Mouse (Mus musculus): Measurements from ENCODE around the gene Glrx5.

Gene Glrx5

GRCm38 (mm10) chr12:105031081-105032058 lies 1.1 kb upstream of the Glrx5 start:
- DNase-seq (ENCODE audit: low read depth, low spot score): no peak

DNA sequence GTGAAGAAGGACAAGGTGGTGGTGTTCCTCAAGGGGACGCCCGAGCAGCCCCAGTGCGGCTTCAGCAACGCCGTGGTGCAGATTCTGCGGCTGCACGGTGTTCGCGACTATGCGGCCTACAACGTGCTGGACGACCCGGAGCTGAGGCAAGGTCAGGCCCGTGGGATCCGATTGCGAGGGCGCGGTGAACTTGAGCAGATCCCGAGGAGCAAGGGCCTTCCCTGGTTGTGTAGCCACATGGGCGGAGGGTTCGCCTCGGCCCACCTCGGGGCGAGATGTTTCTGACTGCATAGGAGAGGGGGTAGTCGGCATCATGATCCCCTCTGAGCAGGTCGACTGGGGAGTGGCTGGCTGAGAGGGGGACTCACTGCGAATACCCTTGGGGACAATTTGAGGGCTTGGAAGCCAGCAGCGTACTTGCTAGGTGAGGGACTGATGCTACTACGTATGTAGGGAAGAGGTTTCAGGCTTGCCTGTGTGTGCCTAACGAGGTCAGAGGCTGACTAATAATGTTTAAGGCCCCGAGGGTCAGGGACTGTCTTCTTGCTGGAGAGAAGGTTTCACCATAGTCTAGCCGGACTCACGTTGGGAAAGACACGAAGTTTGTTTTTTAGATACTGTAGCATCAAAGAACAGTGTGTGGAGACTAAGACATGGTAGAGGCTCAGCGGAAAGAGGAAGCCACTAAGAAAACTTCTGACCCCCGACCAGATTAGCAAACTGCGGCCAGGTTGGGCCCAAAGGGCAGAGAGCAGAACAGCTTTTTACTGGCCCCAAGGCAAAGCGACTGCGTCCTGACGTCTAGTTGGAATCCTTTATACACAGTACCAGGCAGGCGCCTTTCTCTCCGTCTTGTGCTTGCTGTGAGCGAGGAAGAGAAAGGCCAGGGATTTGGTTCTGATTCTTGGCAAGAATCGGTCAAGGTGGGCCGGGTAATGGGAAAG lies 616 bp downstream of the Glrx5 start:
- no peak for DNase-seq (ENCODE audit: low read depth, low spot score)

- DNase-seq (ENCODE audit: low read depth, low spot score): no peak
Measured at GRCm38 (mm10) chr12:105034130-105034769, 1.8 kb downstream of the Glrx5 start.

- DNase-seq (ENCODE audit: low read depth, low spot score): no peak
Measured at GRCm38 (mm10) chr12:105038211-105038610, 5.7 kb downstream of the Glrx5 start.

- DNase-seq (ENCODE audit: low read depth, low spot score): no peak
Measured at GRCm38 (mm10) chr12:105038918-105039317, 6.4 kb downstream of the Glrx5 start.

DNA sequence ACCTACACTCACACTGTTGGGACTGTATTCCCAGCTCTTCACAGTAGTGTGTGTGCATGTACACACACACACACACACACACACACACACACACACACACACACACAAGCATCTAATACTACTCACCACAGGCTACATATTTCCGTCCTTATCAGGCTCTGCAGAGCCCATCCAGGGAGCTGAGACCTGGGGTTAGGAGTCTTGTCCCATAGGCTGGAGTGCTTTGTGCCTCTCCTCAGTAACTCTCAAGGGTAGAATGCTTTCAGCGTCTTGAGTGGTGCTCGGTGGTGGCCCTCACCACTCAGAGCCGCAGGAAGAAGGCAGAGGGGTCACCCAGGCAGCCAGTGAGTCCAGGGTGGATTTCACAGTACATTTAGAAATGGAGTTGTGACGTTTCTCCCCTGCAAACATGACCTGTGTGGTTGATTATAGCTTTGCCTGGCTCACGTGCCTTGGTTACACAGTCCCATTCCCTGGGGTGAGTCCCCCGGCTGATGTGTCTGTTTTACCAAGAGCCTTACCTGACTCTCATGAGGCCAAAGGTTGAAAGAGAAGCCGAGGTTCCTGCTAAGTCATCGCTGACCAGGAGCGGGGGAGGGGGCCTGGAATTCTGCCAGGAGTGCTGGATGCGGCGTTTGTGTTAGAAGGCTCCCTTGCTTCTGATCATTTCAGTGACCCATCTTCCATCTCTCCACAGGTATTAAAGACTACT lies 7.2 kb downstream of the Glrx5 start:
- DNase-seq (ENCODE audit: low read depth, low spot score): no peak

- no peak for DNase-seq (ENCODE audit: low read depth, low spot score)
Measured at GRCm38 (mm10) chr12:105040950-105041349, 8.5 kb downstream of the Glrx5 start.

GRCm38 (mm10) chr12:105043081-105043480 lies 10.6 kb downstream of the Glrx5 start:
- DNase-seq (ENCODE audit: low read depth, low spot score): no peak

DNA sequence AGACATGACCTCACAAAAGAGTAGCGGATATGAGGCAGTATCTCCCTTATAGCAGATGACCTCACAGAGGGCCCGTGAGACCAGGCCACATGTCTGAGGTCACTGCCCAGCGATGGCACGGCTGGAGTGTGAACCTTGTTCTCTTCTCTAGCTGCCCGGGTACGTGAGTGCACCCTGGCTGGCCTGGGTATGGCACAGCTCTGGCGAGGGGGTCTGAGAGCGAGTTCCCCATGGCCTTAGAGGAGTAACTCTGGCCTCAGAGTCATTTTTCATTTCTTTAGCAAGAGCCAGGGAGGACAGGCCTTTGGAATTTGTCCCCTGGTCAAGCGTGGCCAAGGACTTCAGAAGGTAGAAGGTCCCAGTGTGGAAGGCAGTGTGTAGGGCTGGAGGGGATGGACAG lies 12.3 kb downstream of the Glrx5 start:
- no peak for DNase-seq (ENCODE audit: low read depth, low spot score)

GRCm38 (mm10) chr12:105048301-105048863 lies 15.9 kb downstream of the Glrx5 start:
- no peak for DNase-seq (ENCODE audit: low read depth, low spot score)

- DNase-seq (ENCODE audit: low read depth, low spot score): no peak
Measured at GRCm38 (mm10) chr12:105049813-105050212, 17.3 kb downstream of the Glrx5 start.

DNA sequence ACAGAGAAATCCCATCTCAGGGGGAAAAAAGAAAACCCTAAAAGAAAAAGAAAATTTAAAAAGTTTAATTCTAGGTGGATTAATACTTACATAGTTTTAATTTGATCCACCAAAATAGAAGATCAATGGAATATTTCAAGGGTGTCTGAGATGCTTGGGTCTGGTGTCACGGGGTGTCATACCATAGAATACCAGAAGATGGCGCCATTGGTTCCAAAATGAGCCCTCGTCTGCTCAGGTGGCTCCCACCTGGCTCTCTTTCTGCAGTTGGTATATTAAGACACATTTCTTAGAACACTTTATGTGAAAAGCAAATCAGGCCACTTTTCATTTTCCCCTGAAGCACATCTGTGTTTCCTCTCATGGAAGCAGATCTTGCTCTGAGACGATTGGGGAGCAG lies 18.4 kb downstream of the Glrx5 start:
- no peak for DNase-seq (ENCODE audit: low read depth, low spot score)

- no peak for DNase-seq (ENCODE audit: low read depth, low spot score)
Measured at GRCm38 (mm10) chr12:105054041-105054440, 21.6 kb downstream of the Glrx5 start.

- DNase-seq (ENCODE audit: low read depth, low spot score): no peak
Measured at GRCm38 (mm10) chr12:105055308-105055707, 22.8 kb downstream of the Glrx5 start.

DNA sequence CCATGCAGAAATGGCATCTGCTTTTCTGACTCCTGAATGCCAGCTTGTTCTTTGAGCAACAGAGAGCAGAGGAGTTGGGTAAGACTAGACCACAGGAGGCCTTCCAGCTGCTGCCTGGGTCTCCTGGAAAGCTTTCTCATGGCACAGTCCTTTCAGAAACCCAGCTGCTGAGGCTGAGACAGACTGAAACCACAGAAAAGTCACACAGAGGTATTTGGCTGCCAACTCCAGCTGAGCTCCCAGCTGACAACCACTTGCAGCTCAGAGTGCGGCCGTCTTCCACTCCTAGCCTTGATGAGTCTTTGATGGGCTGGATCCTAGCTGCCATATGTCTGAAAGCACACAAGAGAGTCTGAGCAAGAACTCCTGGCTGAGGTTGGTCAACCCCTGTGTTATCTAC lies 27.5 kb downstream of the Glrx5 start:
- no peak for DNase-seq (ENCODE audit: low read depth, low spot score)

GRCm38 (mm10) chr12:105063201-105064134 lies 31.0 kb downstream of the Glrx5 start:
- DNase-seq (ENCODE audit: low read depth, low spot score): peak; percentile 9

DNA sequence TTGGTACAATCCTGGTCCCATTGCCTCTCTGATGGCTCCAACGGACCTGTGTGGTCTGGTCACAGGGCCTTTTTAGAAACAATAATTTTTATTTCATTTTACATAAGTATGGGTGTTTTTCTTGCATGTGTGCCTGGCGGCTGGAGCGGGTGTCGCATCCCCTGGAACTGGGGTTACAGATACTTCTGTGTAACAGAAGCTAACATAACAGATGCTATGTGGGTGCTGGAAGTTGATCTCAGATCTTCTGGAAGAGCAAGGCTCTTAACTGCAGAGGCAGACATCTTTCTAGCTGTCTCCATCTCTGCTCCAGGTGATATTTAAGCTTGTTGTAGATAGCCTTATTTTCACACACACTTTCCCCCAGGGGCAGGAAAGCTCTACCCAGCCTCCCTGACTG lies 31.7 kb downstream of the Glrx5 start:
- DNase-seq (ENCODE audit: low read depth, low spot score): no peak

GRCm38 (mm10) chr12:105065119-105065518 lies 32.6 kb downstream of the Glrx5 start:
- no peak for DNase-seq (ENCODE audit: low read depth, low spot score)

DNA sequence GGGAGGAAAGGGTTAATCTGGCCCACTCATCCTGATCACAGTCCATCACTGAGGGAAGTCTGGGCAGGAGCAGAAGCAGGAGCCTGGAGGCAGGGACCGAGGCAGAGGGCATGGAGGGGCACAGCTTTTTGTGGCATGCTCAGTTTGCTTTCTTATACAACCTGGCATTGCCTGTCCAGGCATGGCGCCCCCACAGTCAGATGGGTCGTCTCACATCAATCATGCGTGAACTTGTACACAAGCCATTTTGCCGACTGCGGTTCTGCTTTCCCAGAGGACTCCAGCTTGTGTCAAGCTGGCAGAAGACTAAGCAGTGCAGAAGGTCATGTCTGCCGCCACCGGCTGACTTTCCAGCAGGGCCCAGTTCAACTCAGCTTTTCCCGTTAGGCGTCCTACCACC lies 34.0 kb downstream of the Glrx5 start:
- no peak for DNase-seq (ENCODE audit: low read depth, low spot score)

DNA sequence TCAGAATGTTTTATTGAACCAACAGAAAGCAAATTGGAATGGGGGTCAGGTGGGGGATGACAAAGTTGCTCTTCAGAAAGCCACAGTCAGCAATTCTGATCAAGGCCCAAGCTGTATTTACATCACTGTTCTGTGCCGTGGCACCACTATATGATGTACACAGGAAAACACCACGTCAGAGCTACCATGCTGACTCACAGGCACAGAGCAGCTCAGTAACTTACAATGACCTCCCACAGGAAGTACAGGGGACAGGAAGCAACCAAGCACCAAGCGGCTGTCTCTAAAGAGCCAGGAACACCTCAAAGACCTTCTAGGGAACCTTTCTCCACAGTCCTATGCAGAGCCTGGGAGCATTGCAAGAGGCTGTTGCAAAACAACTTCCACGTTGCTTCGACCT lies 36.4 kb downstream of the Glrx5 start:
- DNase-seq (ENCODE audit: low read depth, low spot score): no peak

All from embryo, embryonic 11.5 days (tissue).